Mouse (Mus musculus): ENCODE results near the gene Vmn1r180. TPM values are rescaled to one million over a fixed set of nuclear protein-coding genes. Genes with fewer than 3 reads are reported as not detected.

The Vmn1r180 gene
- not detected in 2 replicates for polyA plus RNA-seq (2021; fragmentation: Nextera tagmentation)
- long read RNA-seq, experiment 1: 0 reads
- long read RNA-seq, experiment 2: 0 reads

GRCm38 (mm10) chr7:23950332-23950731, at the start of gene Vmn1r180:
Gene Vmn1r180 (plus strand): TSS chr7:23950632.

GRCm38 (mm10) chr7:23926678-23927077, 23.8 kb upstream of the Vmn1r180 start, which contains the start of gene Vmn1r179:
Gene Vmn1r179 (plus strand): TSS chr7:23926978.

GRCm38 (mm10) chr7:23974315-23974714, 23.9 kb downstream of the Vmn1r180 start, which contains the start of gene Vmn1r181:
Gene Vmn1r181 (plus strand): TSS chr7:23974615.

GRCm38 (mm10) chr7:24001391-24001790, 51.0 kb downstream of the Vmn1r180 start, which contains the start of gene V1rd19:
Gene V1rd19 (plus strand): TSS chr7:24001691.

Other genes with a start within 250 kb of the Vmn1r180 start
- gene Vmn1r173, start 249.9 kb upstream of the Vmn1r180 start, polyA plus RNA-seq (2021; fragmentation: Nextera tagmentation): not detected in 2 replicates
- not detected in 2 replicates for gene Vmn1r174, start 198.4 kb upstream of the Vmn1r180 start, polyA plus RNA-seq (2021; fragmentation: Nextera tagmentation)
- gene Vmn1r175, start 140.0 kb upstream of the Vmn1r180 start, polyA plus RNA-seq (2021; fragmentation: Nextera tagmentation): not detected in 2 replicates
- gene Vmn1r176, start 113.3 kb upstream of the Vmn1r180 start, polyA plus RNA-seq (2021; fragmentation: Nextera tagmentation): not detected in 2 replicates
- gene Vmn1r177, start 84.2 kb upstream of the Vmn1r180 start, polyA plus RNA-seq (2021; fragmentation: Nextera tagmentation): not detected in 2 replicates
- not detected in 2 replicates for gene Vmn1r178, start 58.6 kb upstream of the Vmn1r180 start, polyA plus RNA-seq (2021; fragmentation: Nextera tagmentation)
- 0.03 TPM in 1 of 2 replicates, not detected in the other for gene Vmn1r179, start 23.7 kb upstream of the Vmn1r180 start, polyA plus RNA-seq (2021; fragmentation: Nextera tagmentation)
- gene Vmn1r181, start 24.0 kb downstream of the Vmn1r180 start, polyA plus RNA-seq (2021; fragmentation: Nextera tagmentation): not detected in 2 replicates
- not detected in 2 replicates for gene V1rd19, start 51.1 kb downstream of the Vmn1r180 start, polyA plus RNA-seq (2021; fragmentation: Nextera tagmentation)
- gene Vmn1r183, start 102.6 kb downstream of the Vmn1r180 start, polyA plus RNA-seq (2021; fragmentation: Nextera tagmentation): not detected in 2 replicates
- gene Zfp180, start 131.3 kb downstream of the Vmn1r180 start, polyA plus RNA-seq (2021; fragmentation: Nextera tagmentation): 24.4 and 27.1 TPM in 2 replicates
- 2.7 and 3.6 TPM in 2 replicates for gene Zfp112, start 161.7 kb downstream of the Vmn1r180 start, polyA plus RNA-seq (2021; fragmentation: Nextera tagmentation)
- 12.2 and 13.5 TPM in 2 replicates for gene Zfp235, start 183.5 kb downstream of the Vmn1r180 start, polyA plus RNA-seq (2021; fragmentation: Nextera tagmentation)
- 0.93 and 0.98 TPM in 2 replicates for gene Zfp114, start 224.4 kb downstream of the Vmn1r180 start, polyA plus RNA-seq (2021; fragmentation: Nextera tagmentation)

Data from left cerebral cortex, adult 6 months (tissue).